8 mouse cellular contexts compared by ENCODE assay signal in genomic region chr2:164073918-164074578, GRCm38 (mm10). TPM values are rescaled to one million over a fixed set of nuclear protein-coding genes. Genes with fewer than 3 reads are reported as not detected.
DNase-seq lines count a peak whose midpoint lies in the region; ATAC-seq and TF ChIP-seq lines count a peak whose summit lies in the region.

No protein-coding gene starts in this region.

- under 1% methylated on average over 48 of the region's 48 CpGs for WGBS in cerebellum, adult 2 months
- WGBS in lung, embryonic 16.5 days: under 1% methylated on average over 45 of the region's 48 CpGs

- no peaks in the 10 kb centered on the region for H3K27me3 ChIP-seq in MEL (ENCODE audit: control insufficient read depth in 1 of 2, insufficient read depth in 2 of 2, low read length in 2 of 2)
- no peaks in the 10 kb centered on the region for H3K27me3 ChIP-seq in cerebellum, adult 2 months (ENCODE audit: control insufficient read depth, insufficient read depth, low read length)
- H3K27me3 ChIP-seq in lung, embryonic 16.5 days (ENCODE audit: control insufficient read depth, insufficient read depth, low read depth, low read length): no peaks in the 10 kb centered on the region

- TF ChIP-seq CTCF in MEL (IDR thresholded peaks at IDR 0.05 in 2 of 3, conservative IDR thresholded peaks at IDR 0.05 in 1 of 3; ENCODE audit: control insufficient read depth in 1 of 3, insufficient read depth in 1 of 3, low read depth in 2 of 3, low read length in 3 of 3, poor library complexity in 1 of 3, severe bottlenecking in 1 of 3): peak; percentile 67 to 85 (median 81)
- TF ChIP-seq CTCF in cerebellum, adult 2 months (IDR thresholded peaks at IDR 0.05; ENCODE audit: borderline replicate concordance, insufficient read depth, low read depth, low read length): peak; percentile 73

- peak overlapping the region; percentile 68 for H3K4me2 ChIP-seq in lung, embryonic 16.5 days (ENCODE audit: low read depth, low read length)

- H3K4me1 ChIP-seq in MEL (ENCODE audit: control insufficient read depth in 1 of 2, insufficient read depth in 2 of 2, low read length in 2 of 2): peaks cover 7 to 24% of the 10 kb centered on the region in 2 experiments
- peaks cover 2% of the 10 kb centered on the region; the same call in 1 of the 2 replicates for H3K4me1 ChIP-seq in cerebellum, adult 2 months (ENCODE audit: control insufficient read depth, insufficient read depth, low read length)
- H3K4me1 ChIP-seq in lung, embryonic 16.5 days (replicated peaks; ENCODE audit: control insufficient read depth, insufficient read depth, low read length): peaks cover 23% of the 10 kb centered on the region

- ATAC-seq in hematopoietic stem cell, adult 5-6 weeks (replicated peaks in 1 of 2; ENCODE audit: insufficient read depth in 1 of 2, low FRiP score in 2 of 2, low TSS enrichment in 1 of 2, low read depth in 1 of 2, poor library complexity in 2 of 2, severe bottlenecking in 2 of 2): peak; percentile 67 to 84
- ATAC-seq in lung, embryonic 16.5 days (ENCODE audit: low read depth): peak; percentile 83

- DNase-seq in MEL (ENCODE audit: low read depth, low spot score): peak; percentile 98
- DNase-seq in cerebellum, adult 2 months: peak; percentile 97
- peak; percentile 98 for DNase-seq in forelimb bud, embryonic 11.5 days (ENCODE audit: low read depth, low spot score)
- peak; percentile 92 for DNase-seq in layer of hippocampus, adult 9-10 months (ENCODE audit: low spot score)
- peak; percentile 92 for DNase-seq in ovary, postnatal 10 days (ENCODE audit: low spot score)
- peak; percentile 98 to 99 for DNase-seq in thymus, postnatal 10 days (ENCODE audit: low spot score in 2 of 2)

- peak; percentile 40 for TF ChIP-seq RAD21 in MEL (IDR thresholded peaks at IDR 0.05; ENCODE audit: low read depth, low read length)

- peak overlapping the region; percentile 64 for H3K27ac ChIP-seq in MEL (ENCODE audit: control insufficient read depth, low read depth, low read length)
- no peak overlapping the region for H3K27ac ChIP-seq in cerebellum, adult 2 months (ENCODE audit: insufficient read depth, low read length)
- H3K27ac ChIP-seq in lung, embryonic 16.5 days (ENCODE audit: low read length): peak overlapping the region; percentile 70

- peak; percentile 97 to 100 for TF ChIP-seq POLR2A in MEL (IDR thresholded peaks at IDR 0.05; ENCODE audit: control insufficient read depth in 1 of 2, insufficient read depth in 1 of 2, low read depth in 1 of 2, low read length in 2 of 2, poor library complexity in 1 of 2)
- TF ChIP-seq POLR2A in cerebellum, adult 2 months (IDR thresholded peaks at IDR 0.05; ENCODE audit: borderline replicate concordance, insufficient read depth, low read length): peak; percentile 97

- H3K4me3 ChIP-seq in MEL (ENCODE audit: control insufficient read depth in 1 of 2, insufficient read depth in 1 of 2, low read depth in 2 of 2, low read length in 2 of 2): peak overlapping the region; percentile 79 to 93
- H3K4me3 ChIP-seq in cerebellum, adult 2 months (replicated peaks; ENCODE audit: insufficient read depth, low read depth, low read length): peak overlapping the region; percentile 86
- peak overlapping the region; percentile 91 for H3K4me3 ChIP-seq in lung, embryonic 16.5 days (ENCODE audit: low read length)

- H3K9me3 ChIP-seq in MEL (replicated peaks; ENCODE audit: insufficient read depth, low read length): no peaks in the 10 kb centered on the region
- H3K9me3 ChIP-seq in lung, embryonic 16.5 days (ENCODE audit: control insufficient read depth, low read length): no peaks in the 10 kb centered on the region

- H3K79me2 ChIP-seq in MEL (ENCODE audit: control insufficient read depth, insufficient read depth, low read length, poor library complexity): peaks cover 54% of the 10 kb centered on the region

- peak overlapping the region; percentile 88 for H3K9ac ChIP-seq in MEL (ENCODE audit: control insufficient read depth, low read depth, low read length, poor library complexity, severe bottlenecking)
- H3K9ac ChIP-seq in lung, embryonic 16.5 days (ENCODE audit: low read length): peak overlapping the region; percentile 89

- peaks cover 4 to 48% of the 10 kb centered on the region in 2 experiments; a peak in 2 of 4 replicates for H3K36me3 ChIP-seq in MEL (ENCODE audit: control insufficient read depth in 1 of 2, insufficient read depth in 2 of 2, low read length in 2 of 2)
- H3K36me3 ChIP-seq in lung, embryonic 16.5 days (ENCODE audit: control insufficient read depth, insufficient read depth, low read length): no peaks in the 10 kb centered on the region

- TF ChIP-seq EP300 in MEL (IDR thresholded peaks at IDR 0.05; ENCODE audit: low read depth in 1 of 2, low read length in 2 of 2): peak in 1 of 2 experiments; percentile 17; a peak in 1 of 4 replicates

TF ChIP-seq in MEL, 35 proteins besides CTCF, POLR2A, EP300 and RAD21 (continues in another document):
- TF ChIP-seq TCF12 (IDR thresholded peaks at IDR 0.05; ENCODE audit: low read depth, low read length) (peak; percentile 60; the same call in 1 of the 2 replicates), CHD2 (IDR thresholded peaks at IDR 0.05; ENCODE audit: low read length) (no peak), ZMIZ1 (IDR thresholded peaks at IDR 0.05; ENCODE audit: low read depth, low read length) (peak; percentile 83; the same call in 1 of the 2 replicates), MAZ (IDR thresholded peaks at IDR 0.05; ENCODE audit: low read depth, low read length) (peak; percentile 46; the same call in 1 of the 2 replicates), ELF1 (IDR thresholded peaks at IDR 0.05; ENCODE audit: low read depth, low read length) (peak; percentile 99), ZKSCAN1 (IDR thresholded peaks at IDR 0.05; ENCODE audit: low read depth, low read length) (no peak), SIN3A (IDR thresholded peaks at IDR 0.05; ENCODE audit: low read length) (peak; percentile 93), NELFE (IDR thresholded peaks at IDR 0.05; ENCODE audit: low read depth, low read length) (peak; percentile 98), POLR2AphosphoS2 (IDR thresholded peaks at IDR 0.05; ENCODE audit: low read length) (peak; percentile 92; the same call in 1 of the 2 replicates), SMC3 (IDR thresholded peaks at IDR 0.05; ENCODE audit: low read depth, low read length) (peak; percentile 37; the same call in 1 of the 2 replicates), MAFK (IDR thresholded peaks at IDR 0.05; ENCODE audit: borderline replicate concordance, low read depth, low read length) (no peak), POLR2AphosphoS5 (IDR thresholded peaks at IDR 0.05; ENCODE audit: borderline replicate concordance, low read depth, low read length) (no peak), ETS1 (IDR thresholded peaks at IDR 0.05; ENCODE audit: low read depth, low read length) (peak; percentile 50; the same call in 1 of the 2 replicates), ZC3H11A (IDR thresholded peaks at IDR 0.05; ENCODE audit: low read depth, low read length) (no peak), UBTF (IDR thresholded peaks at IDR 0.05; ENCODE audit: borderline replicate concordance, insufficient read depth, low read depth, low read length) (no peak), RCOR1 (IDR thresholded peaks at IDR 0.05; ENCODE audit: low read depth, low read length) (no peak), E2F4 (IDR thresholded peaks at IDR 0.05; ENCODE audit: borderline replicate concordance, low read depth, low read length) (no peak), MYB (IDR thresholded peaks at IDR 0.05; ENCODE audit: low read depth, low read length) (no peak), MEF2A (IDR thresholded peaks at IDR 0.05; ENCODE audit: extremely low read depth, insufficient replicate concordance, low read depth, low read length, poor library complexity, severe bottlenecking) (no peak), MYC (IDR thresholded peaks at IDR 0.05; ENCODE audit: low read depth, low read length) (no peak), USF2 (IDR thresholded peaks at IDR 0.05; ENCODE audit: borderline replicate concordance in 1 of 2, insufficient read depth in 1 of 2, low read depth in 1 of 2, low read length in 2 of 2) (peak; percentile 49 to 91; a peak in 3 of 4 replicates), USF1 (IDR thresholded peaks at IDR 0.05; ENCODE audit: low read depth, low read length) (peak; percentile 100), KAT2A (conservative IDR thresholded peaks at IDR 0.05; ENCODE audit: low read depth, low read length) (no peak; the same call in 1 of the 2 replicates), GABPA (IDR thresholded peaks at IDR 0.05; ENCODE audit: low read depth, low read length) (no peak), NRF1 (IDR thresholded peaks at IDR 0.05; ENCODE audit: insufficient read depth, low read depth, low read length, poor library complexity, severe bottlenecking) (no peak), GATA1 (IDR thresholded peaks at IDR 0.05; ENCODE audit: low read depth, low read length) (no peak), MAX (IDR thresholded peaks at IDR 0.05; ENCODE audit: low read length) (peak; percentile 96), HCFC1 (IDR thresholded peaks at IDR 0.05; ENCODE audit: low read depth, low read length) (peak; percentile 88)

RNA-seq across cellular contexts. Expression of gene Tomm34, which starts 3.1 kb away (rescaled TPM):
- total RNA-seq in MEL (2012; rRNA removed): 31.7 and 38.9 TPM in 2 replicates
- 10 to 100 TPM in 1 of 2 experiments, not detected in 1; 48.7 TPM for polyA plus RNA-seq in MEL (2012; ENCODE audit: insufficient read depth in 1 of 2, insufficient read length in 2 of 2, low read depth in 1 of 2, low replicate concordance in 2 of 2, missing spikeins in 1 of 2)
- polyA plus RNA-seq in cerebellum, adult 2 months (2012; rRNA removed): 66.9 and 71.5 TPM in 2 replicates
- total RNA-seq in hematopoietic stem cell, adult 5-6 weeks (2017): 44.8 and 46.7 TPM in 2 replicates
- polyA plus RNA-seq in lung, embryonic 16.5 days (2015; fragmentation: Nextera tagmentation; extraction: Ambion mirVana): 51.3 and 54.2 TPM in 2 replicates

RNA-seq across cellular contexts. Expression of gene Stk4, which starts 3.9 kb away (rescaled TPM):
- total RNA-seq in MEL (2012; rRNA removed): 41.8 and 46.8 TPM in 2 replicates
- 10 to 100 TPM in 1 of 2 experiments, not detected in 1; 56.1 TPM for polyA plus RNA-seq in MEL (2012; ENCODE audit: insufficient read depth in 1 of 2, insufficient read length in 2 of 2, low read depth in 1 of 2, low replicate concordance in 2 of 2, missing spikeins in 1 of 2)
- polyA plus RNA-seq in cerebellum, adult 2 months (2012; rRNA removed): 17.1 and 18.7 TPM in 2 replicates
- 163 and 235 TPM in 2 replicates for total RNA-seq in hematopoietic stem cell, adult 5-6 weeks (2017)
- polyA plus RNA-seq in lung, embryonic 16.5 days (2015; fragmentation: Nextera tagmentation; extraction: Ambion mirVana): 22.3 and 31.5 TPM in 2 replicates

RNA-seq across cellular contexts. Expression of gene Pabpc1l, which starts 48.8 kb away (rescaled TPM):
- 0.27 and 0.29 TPM in 2 replicates for total RNA-seq in MEL (2012; rRNA removed)
- polyA plus RNA-seq in MEL (2012; ENCODE audit: insufficient read depth in 1 of 2, insufficient read length in 2 of 2, low read depth in 1 of 2, low replicate concordance in 2 of 2, missing spikeins in 1 of 2): under 1 TPM in 1 of 2 experiments, not detected in 1; 0.40 TPM
- 3.1 and 3.2 TPM in 2 replicates for polyA plus RNA-seq in cerebellum, adult 2 months (2012; rRNA removed)
- 0.05 and 0.13 TPM in 2 replicates for total RNA-seq in hematopoietic stem cell, adult 5-6 weeks (2017)
- polyA plus RNA-seq in lung, embryonic 16.5 days (2015; fragmentation: Nextera tagmentation; extraction: Ambion mirVana): 0.74 and 0.77 TPM in 2 replicates
